Mouse (Mus musculus): ENCODE measurements at regions not wholly inside any gene's neighbourhood (a gene's known extent, or its start where the extent isn't known, plus 50 kb on each side); places are given as distances from the start of the nearest gene placed in this dataset.
"Not testable (repeated sequence)": the region's sequence is repeated elsewhere in the genome, so short reads cannot be mapped to it uniquely, and the experiment has no call there.

DNA sequence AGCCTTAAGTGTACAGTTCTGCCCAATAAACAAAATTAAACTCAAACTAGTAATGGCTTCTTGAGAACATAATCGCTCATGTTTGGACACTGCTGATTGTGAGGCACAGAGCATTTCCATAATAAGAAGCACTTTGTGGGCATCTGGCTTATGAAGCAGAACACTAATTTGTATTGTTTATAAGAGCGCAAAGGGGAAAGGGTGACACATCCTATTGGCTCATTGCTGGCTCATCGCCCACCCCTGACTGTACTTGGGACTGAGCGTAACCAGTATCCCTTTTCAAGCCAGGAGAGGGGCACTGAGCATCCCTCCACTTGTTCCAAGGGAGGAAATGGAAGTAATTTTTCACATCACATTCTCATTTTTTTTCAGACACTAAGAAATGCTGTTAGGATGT, 288.0 kb downstream of the Sfmbt2 start:
- no peak for ATAC-seq (ENCODE audit: insufficient read depth, low FRiP score)
- no peaks in the 10 kb centered on the region for H3K36me3 ChIP-seq (ENCODE audit: control insufficient read depth, insufficient read depth, low read length)
- no peaks in the 10 kb centered on the region for H3K9me3 ChIP-seq (replicated peaks; ENCODE audit: control insufficient read depth, low read length)
- H3K4me3 ChIP-seq (replicated peaks; ENCODE audit: low read length) = no peak overlapping the region
- no peaks in the 10 kb centered on the region for H3K4me1 ChIP-seq (ENCODE audit: control insufficient read depth, insufficient read depth, low read length)
- no peak overlapping the region for H3K4me2 ChIP-seq (ENCODE audit: low read depth, low read length)
- H3K27me3 ChIP-seq (ENCODE audit: control insufficient read depth, insufficient read depth, low read length) = no peaks in the 10 kb centered on the region
- no peak overlapping the region for H3K27ac ChIP-seq (ENCODE audit: low read length)
- H3K9ac ChIP-seq (ENCODE audit: low read length) = no peak overlapping the region
- WGBS = 88% methylated on average over 4 of the region's 4 CpGs

DNA sequence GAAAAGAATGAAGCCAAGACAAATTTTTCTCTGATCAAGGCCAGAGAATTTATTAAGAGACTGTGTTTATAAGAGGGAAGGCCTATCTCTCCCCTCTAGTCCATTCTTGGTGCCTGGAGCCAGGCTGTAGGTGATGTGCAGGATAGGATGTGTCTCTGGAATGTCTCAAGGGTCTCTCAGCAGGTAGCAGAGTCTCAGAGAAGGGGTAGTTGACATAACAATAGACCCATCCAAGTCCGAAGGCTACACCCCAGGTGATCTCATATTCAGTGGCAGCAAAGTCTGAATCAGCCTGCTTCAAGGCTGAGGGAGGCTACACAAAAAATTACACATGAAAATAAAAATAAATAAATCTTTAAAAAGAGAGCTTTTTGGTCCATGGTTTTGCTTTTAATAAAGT, 297.6 kb downstream of the Sfmbt2 start:
- 69% methylated on average over 1 of the region's 1 CpGs for WGBS

DNA sequence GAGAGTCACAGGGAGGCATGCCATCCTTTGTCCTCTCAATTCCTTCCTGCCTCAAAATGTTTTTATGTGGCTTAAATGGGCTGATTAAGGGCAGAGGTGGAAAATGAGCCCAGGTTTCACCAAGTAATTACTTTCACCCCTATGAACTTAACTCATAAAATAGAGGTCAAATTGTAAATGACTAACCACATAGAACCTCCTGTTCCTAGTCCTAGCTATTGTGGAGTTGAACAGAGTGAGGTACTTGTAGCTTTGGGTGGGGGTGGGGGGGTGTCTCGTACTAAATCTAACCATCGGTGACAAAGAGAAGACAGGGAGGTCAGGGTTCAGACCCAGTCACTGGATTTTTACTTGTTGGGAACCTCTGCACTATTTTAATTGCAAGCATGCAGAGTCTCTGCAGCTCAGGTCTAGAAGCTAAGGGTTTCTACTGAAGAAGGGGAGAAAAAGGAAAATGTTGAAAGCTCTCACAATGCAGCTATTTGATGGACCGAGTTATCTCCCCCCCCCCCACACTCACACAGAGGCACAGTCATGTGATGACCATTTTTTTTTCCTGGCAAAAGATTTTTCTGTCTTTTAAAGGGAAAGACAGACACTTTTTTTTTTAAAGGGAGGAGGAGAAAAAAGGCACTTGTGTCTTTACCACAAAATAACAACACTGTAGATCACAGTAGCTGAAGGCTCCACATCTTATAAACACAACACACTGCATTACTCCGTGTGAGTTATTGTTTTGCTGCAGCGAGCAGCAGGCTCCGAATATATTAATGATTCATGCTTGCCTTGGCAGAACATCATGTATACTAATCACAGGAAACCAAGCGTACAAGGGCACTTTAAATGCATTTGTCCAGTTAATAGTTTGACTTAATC, 300.4 kb downstream of the Sfmbt2 start:
- no peak overlapping the region for H3K9ac ChIP-seq (ENCODE audit: low read length)
- peaks cover 16% of the 10 kb centered on the region for H3K4me1 ChIP-seq (ENCODE audit: control insufficient read depth, insufficient read depth, low read length)
- no peaks in the 10 kb centered on the region for H3K27me3 ChIP-seq (ENCODE audit: control insufficient read depth, insufficient read depth, low read length)
- no peak for ATAC-seq (ENCODE audit: insufficient read depth, low FRiP score)
- H3K27ac ChIP-seq (ENCODE audit: low read length) = no peak overlapping the region
- H3K36me3 ChIP-seq (ENCODE audit: control insufficient read depth, insufficient read depth, low read length) = no peaks in the 10 kb centered on the region
- 35% methylated on average over 7 of the region's 7 CpGs for WGBS
- H3K9me3 ChIP-seq (replicated peaks; ENCODE audit: control insufficient read depth, low read length) = no peaks in the 10 kb centered on the region
- H3K4me3 ChIP-seq (replicated peaks; ENCODE audit: low read length) = no peak overlapping the region
- H3K4me2 ChIP-seq (ENCODE audit: low read depth, low read length) = no peak overlapping the region

More for the DNA sequence above, 297.6 kb downstream of the Sfmbt2 start:
- not testable (repeated sequence) for H3K27me3 ChIP-seq (ENCODE audit: control insufficient read depth, insufficient read depth, low read length); H3K9ac ChIP-seq (ENCODE audit: low read length); ATAC-seq (ENCODE audit: insufficient read depth, low FRiP score); H3K4me3 ChIP-seq (replicated peaks; ENCODE audit: low read length); H3K4me2 ChIP-seq (ENCODE audit: low read depth, low read length); H3K27ac ChIP-seq (ENCODE audit: low read length); H3K36me3 ChIP-seq (ENCODE audit: control insufficient read depth, insufficient read depth, low read length); H3K9me3 ChIP-seq (replicated peaks; ENCODE audit: control insufficient read depth, low read length); H3K4me1 ChIP-seq (ENCODE audit: control insufficient read depth, insufficient read depth, low read length)

DNA sequence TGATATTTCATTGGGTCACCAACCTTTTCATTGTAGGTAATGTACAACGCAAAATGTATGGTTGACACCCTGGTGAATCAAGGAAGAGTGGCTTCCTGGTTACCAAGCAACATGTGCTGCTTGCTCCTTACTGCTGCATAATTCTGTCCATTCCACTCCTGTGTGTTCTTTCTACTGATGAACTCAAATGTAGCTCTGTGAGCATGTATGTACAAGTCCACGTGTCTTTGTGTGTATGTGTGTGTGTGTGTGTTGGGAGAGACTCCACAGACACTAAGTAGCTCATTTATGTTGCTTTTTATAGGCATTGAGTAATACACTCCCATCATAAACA, 301.0 kb downstream of the Sfmbt2 start:
- H3K4me2 ChIP-seq (ENCODE audit: low read depth, low read length) = no peak overlapping the region
- H3K36me3 ChIP-seq (ENCODE audit: control insufficient read depth, insufficient read depth, low read length) = no peaks in the 10 kb centered on the region
- no peak overlapping the region for H3K9ac ChIP-seq (ENCODE audit: low read length)
- H3K9me3 ChIP-seq (replicated peaks; ENCODE audit: control insufficient read depth, low read length) = no peaks in the 10 kb centered on the region
- WGBS = 51% methylated on average over 2 of the region's 2 CpGs
- no peak overlapping the region for H3K27ac ChIP-seq (ENCODE audit: low read length)
- no peaks in the 10 kb centered on the region for H3K27me3 ChIP-seq (ENCODE audit: control insufficient read depth, insufficient read depth, low read length)
- H3K4me1 ChIP-seq (ENCODE audit: control insufficient read depth, insufficient read depth, low read length) = peaks cover 16% of the 10 kb centered on the region
- no peak overlapping the region for H3K4me3 ChIP-seq (replicated peaks; ENCODE audit: low read length)
- no peak for ATAC-seq (ENCODE audit: insufficient read depth, low FRiP score)

DNA sequence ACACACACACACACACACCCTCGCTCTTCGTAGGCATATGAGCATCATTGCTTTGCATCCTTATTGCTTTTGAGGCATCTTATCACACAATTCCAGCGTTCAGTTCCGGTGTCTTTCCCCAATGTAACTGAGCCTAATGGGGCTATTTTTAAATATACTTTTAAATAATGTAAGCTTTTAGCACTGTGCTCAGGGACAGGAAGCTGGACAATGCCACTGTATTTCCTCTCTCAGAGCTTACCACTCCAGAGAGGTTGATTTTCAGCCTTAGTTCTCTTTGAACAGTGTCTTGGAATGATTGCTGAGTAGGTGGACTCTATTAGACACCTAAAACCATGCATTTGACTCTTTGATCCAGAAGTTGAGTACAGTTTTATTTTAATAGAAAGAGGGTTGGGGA, 301.9 kb downstream of the Sfmbt2 start:
- no peak overlapping the region for H3K4me3 ChIP-seq (replicated peaks; ENCODE audit: low read length)
- H3K27ac ChIP-seq (ENCODE audit: low read length) = no peak overlapping the region
- WGBS = 79% methylated on average over 4 of the region's 4 CpGs
- no peak overlapping the region for H3K4me2 ChIP-seq (ENCODE audit: low read depth, low read length)
- H3K27me3 ChIP-seq (ENCODE audit: control insufficient read depth, insufficient read depth, low read length) = no peaks in the 10 kb centered on the region
- no peak for ATAC-seq (ENCODE audit: insufficient read depth, low FRiP score)
- peaks cover 16% of the 10 kb centered on the region for H3K4me1 ChIP-seq (ENCODE audit: control insufficient read depth, insufficient read depth, low read length)
- no peak overlapping the region for H3K9ac ChIP-seq (ENCODE audit: low read length)
- H3K9me3 ChIP-seq (replicated peaks; ENCODE audit: control insufficient read depth, low read length) = no peaks in the 10 kb centered on the region
- no peaks in the 10 kb centered on the region for H3K36me3 ChIP-seq (ENCODE audit: control insufficient read depth, insufficient read depth, low read length)

DNA sequence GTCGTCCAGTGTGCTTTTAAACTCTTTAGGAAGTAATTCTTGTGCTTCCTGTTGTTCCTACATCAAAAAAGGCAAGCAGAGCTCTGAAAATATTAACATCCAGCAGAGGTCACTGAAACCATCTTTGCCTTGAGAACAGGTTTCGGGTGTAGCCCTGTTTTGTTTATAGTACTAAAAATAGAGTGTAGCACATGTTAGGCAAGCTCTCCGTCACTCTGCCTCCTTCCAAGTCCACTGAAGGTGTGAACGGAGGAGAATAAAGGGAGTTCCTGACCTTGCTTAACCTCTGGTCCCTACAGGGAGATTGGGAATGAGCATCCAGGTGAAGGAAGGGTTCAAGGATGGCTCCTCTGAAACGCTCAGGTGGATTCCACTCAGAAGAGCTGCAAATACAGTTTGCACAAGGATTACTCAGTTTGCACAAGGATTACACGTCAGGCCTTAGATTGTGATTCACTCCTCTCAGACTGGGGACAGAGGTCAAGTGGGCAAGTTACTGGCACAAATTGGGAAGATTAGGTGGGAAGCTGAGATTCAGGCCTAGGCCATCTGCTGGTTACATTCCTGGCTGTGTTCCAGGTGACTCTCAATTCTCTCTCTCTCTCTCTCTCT, 304.5 kb downstream of the Sfmbt2 start:
- Histone ChIP-seq H3K4me1 (ENCODE audit: control insufficient read depth, insufficient read depth, low read length) (peaks cover 16% of the 10 kb centered on the region), H3K9ac (ENCODE audit: low read length) (no peak overlapping the region; the same call in 1 of the 2 replicates), H3K4me2 (ENCODE audit: low read depth, low read length) (peak overlapping the region; percentile 15; the same call in 1 of the 2 replicates), H3K4me3 (replicated peaks; ENCODE audit: low read length) (no peak overlapping the region), H3K27ac (ENCODE audit: low read length) (peak overlapping the region; percentile 50), H3K36me3 (ENCODE audit: control insufficient read depth, insufficient read depth, low read length) (no peaks in the 10 kb centered on the region), H3K27me3 (ENCODE audit: control insufficient read depth, insufficient read depth, low read length) (no peaks in the 10 kb centered on the region), H3K9me3 (replicated peaks; ENCODE audit: control insufficient read depth, low read length) (no peaks in the 10 kb centered on the region)
- 17% methylated on average over 6 of the region's 6 CpGs for WGBS
- ATAC-seq (ENCODE audit: insufficient read depth, low FRiP score) = peak; percentile 62; the same call in 1 of the 2 replicates

DNA sequence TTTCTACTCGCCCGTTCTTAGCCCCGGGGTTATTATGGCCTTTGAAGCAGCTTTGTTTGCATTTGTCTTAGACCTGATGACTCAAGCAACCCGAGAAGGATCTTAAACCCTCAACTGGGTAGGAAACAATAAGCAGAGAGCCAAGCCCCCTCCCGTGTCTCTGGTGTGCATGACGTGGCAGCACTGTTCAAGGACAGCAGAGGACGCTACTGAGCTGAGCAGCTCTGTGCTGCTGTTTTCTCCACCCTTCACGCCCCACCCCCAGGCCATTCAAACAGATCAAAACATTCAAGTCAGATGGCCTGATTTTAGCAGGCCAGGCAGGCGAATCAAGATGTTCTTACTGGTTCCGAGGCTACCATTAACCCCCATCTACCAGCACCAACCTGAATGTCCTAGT, 331.1 kb downstream of the Sfmbt2 start:
- Histone ChIP-seq H3K36me3 (ENCODE audit: control insufficient read depth, insufficient read depth, low read length) (no peaks in the 10 kb centered on the region), H3K27me3 (ENCODE audit: control insufficient read depth, insufficient read depth, low read length) (no peaks in the 10 kb centered on the region), H3K9ac (ENCODE audit: low read length) (no peak overlapping the region), H3K4me2 (ENCODE audit: low read depth, low read length) (no peak overlapping the region), H3K27ac (ENCODE audit: low read length) (no peak overlapping the region), H3K9me3 (replicated peaks; ENCODE audit: control insufficient read depth, low read length) (no peaks in the 10 kb centered on the region), H3K4me1 (ENCODE audit: control insufficient read depth, insufficient read depth, low read length) (no peaks in the 10 kb centered on the region), H3K4me3 (replicated peaks; ENCODE audit: low read length) (no peak overlapping the region)
- peak; percentile 47; the same call in 1 of the 2 replicates for ATAC-seq (ENCODE audit: insufficient read depth, low FRiP score)
- 33% methylated on average over 10 of the region's 10 CpGs for WGBS

DNA sequence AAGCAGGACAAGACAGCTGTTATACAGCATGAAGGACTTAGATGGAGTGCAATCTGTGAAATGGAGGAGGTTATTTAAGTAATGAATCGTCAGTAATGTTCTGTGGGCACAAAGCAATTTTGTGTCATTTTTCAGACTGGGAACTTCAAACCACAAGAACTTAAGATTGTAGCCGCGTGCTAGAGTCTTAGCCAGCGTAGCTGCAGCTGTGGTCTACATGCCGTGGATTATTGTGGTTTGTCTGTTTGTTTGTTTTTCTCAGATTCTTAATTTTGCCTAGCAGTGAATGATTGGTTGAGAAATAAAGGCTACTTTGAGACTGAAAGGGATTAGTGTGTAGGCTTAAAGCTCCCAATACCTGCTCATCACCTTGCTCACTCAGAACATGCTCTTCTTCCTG, 348.1 kb downstream of the Sfmbt2 start:
- WGBS = 57% methylated on average over 5 of the region's 5 CpGs
- no peaks in the 10 kb centered on the region for H3K9me3 ChIP-seq (replicated peaks; ENCODE audit: control insufficient read depth, low read length)
- H3K9ac ChIP-seq (ENCODE audit: low read length) = no peak overlapping the region
- no peak for ATAC-seq (ENCODE audit: insufficient read depth, low FRiP score)
- H3K36me3 ChIP-seq (ENCODE audit: control insufficient read depth, insufficient read depth, low read length) = no peaks in the 10 kb centered on the region
- H3K4me3 ChIP-seq (replicated peaks; ENCODE audit: low read length) = no peak overlapping the region
- no peak overlapping the region for H3K4me2 ChIP-seq (ENCODE audit: low read depth, low read length)
- no peaks in the 10 kb centered on the region for H3K4me1 ChIP-seq (ENCODE audit: control insufficient read depth, insufficient read depth, low read length)
- H3K27ac ChIP-seq (ENCODE audit: low read length) = no peak overlapping the region
- H3K27me3 ChIP-seq (ENCODE audit: control insufficient read depth, insufficient read depth, low read length) = no peaks in the 10 kb centered on the region

DNA sequence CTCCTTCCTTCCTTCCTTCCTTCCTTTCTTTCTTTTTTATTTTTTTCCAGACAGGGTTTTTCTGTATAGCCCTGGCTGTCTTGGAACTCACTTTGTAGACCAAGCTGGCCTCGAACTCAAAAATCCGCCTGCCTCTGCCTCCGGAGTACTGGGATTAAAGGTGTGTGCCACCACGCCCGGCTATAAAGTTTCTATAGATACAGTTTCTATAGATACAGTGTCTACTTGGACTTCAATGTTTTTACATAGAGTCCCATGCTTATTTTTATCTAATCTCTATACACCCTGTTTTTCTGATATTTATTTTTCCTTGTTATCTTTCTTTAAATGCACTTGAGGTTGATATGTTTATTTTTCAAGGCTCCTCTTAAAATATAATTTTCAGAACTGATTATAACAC, 364.0 kb downstream of the Sfmbt2 start:
- H3K27me3 ChIP-seq (ENCODE audit: control insufficient read depth, insufficient read depth, low read length); H3K9ac ChIP-seq (ENCODE audit: low read length); ATAC-seq (ENCODE audit: insufficient read depth, low FRiP score); H3K36me3 ChIP-seq (ENCODE audit: control insufficient read depth, insufficient read depth, low read length); H3K4me2 ChIP-seq (ENCODE audit: low read depth, low read length); H3K9me3 ChIP-seq (replicated peaks; ENCODE audit: control insufficient read depth, low read length); H3K27ac ChIP-seq (ENCODE audit: low read length); H3K4me3 ChIP-seq (replicated peaks; ENCODE audit: low read length); H3K4me1 ChIP-seq (ENCODE audit: control insufficient read depth, insufficient read depth, low read length): not testable (repeated sequence)
- 86% methylated on average over 5 of the region's 5 CpGs for WGBS
